Mouse (Mus musculus): ENCODE measurements at regions not wholly inside any gene's neighbourhood (a gene's known extent, or its start where the extent isn't known, plus 50 kb on each side); places are given as distances from the start of the nearest gene placed in this dataset.
A peak's percentile ranks its signal among the peaks of the same experiment; 100 is the strongest.

GRCm38 (mm10) chrX:122021749-122022148 is 375.5 kb downstream of the Nap1l3 start:
- H3K4me2 ChIP-seq (replicated peaks) = no peak overlapping the region
- H3K27ac ChIP-seq = no peak overlapping the region
- H3K9me3 ChIP-seq (ENCODE audit: control insufficient read depth, low read length) = no peaks in the 10 kb centered on the region
- no peaks in the 10 kb centered on the region for H3K36me3 ChIP-seq (replicated peaks; ENCODE audit: control insufficient read depth, insufficient read depth)
- no peaks in the 10 kb centered on the region for H3K4me1 ChIP-seq (replicated peaks; ENCODE audit: control insufficient read depth, insufficient read depth, low read length)
- no peaks in the 10 kb centered on the region for H3K27me3 ChIP-seq (ENCODE audit: control insufficient read depth, insufficient read depth, low read length)
- ATAC-seq (ENCODE audit: low FRiP score) (no peak), DNase-seq (ENCODE audit: low spot score) (peak; percentile 38)
- WGBS = 56% methylated on average over 1 of the region's 1 CpGs
- no peak overlapping the region for H3K9ac ChIP-seq
- H3K4me3 ChIP-seq (replicated peaks; ENCODE audit: low read length) = no peak overlapping the region
